Mouse (Mus musculus) common myeloid progenitor, adult 5-6 weeks (primary cell): ENCODE measurements around the gene Hspa1b. TPM values are rescaled to one million over a fixed set of nuclear protein-coding genes. Genes with fewer than 3 reads are reported as not detected.
"Not testable (repeated sequence)": the region's sequence is repeated elsewhere in the genome, so short reads cannot be mapped to it uniquely, and the experiment has no call there.

Source experiments
- ATAC-seq: replicated peaks from 2 replicates; pipeline ENCODE4 v1.8.0; 2016; ENCODE audit warnings: low read depth, mild to moderate bottlenecking, moderate TSS enrichment, inconsistent platforms; ENCODE audit not compliant: poor library complexity, severe bottlenecking
- total RNA-seq: library from RNA; stranded (forward); fragments of 200-1000, 187-1606 nt; gene quantifications from 2 replicates; pipeline ENCODE4 v1.2.3, GENCODE M21; 2017

Hspa1b gene
- total RNA-seq, 1 experiment from 2014 or later = 79.3 TPM

GRCm38 (mm10) chr17:34957966-34958365, 1.1 kb downstream of the Hspa1b start:
- not testable (repeated sequence) for ATAC-seq

- ATAC-seq = not testable (repeated sequence)
These were observed 1.7 kb downstream of the Hspa1b start for GRCm38 (mm10) chr17:34957291-34957690.

GRCm38 (mm10) chr17:34956340-34956739, 2.7 kb downstream of the Hspa1b start:
- ATAC-seq = no peak

GRCm38 (mm10) chr17:34955884-34956283, 3.2 kb downstream of the Hspa1b start:
- ATAC-seq = no peak

GRCm38 (mm10) chr17:34954831-34955230, 4.2 kb downstream of the Hspa1b start:
- ATAC-seq = no peak

- ATAC-seq = no peak
These were observed 5.1 kb downstream of the Hspa1b start for GRCm38 (mm10) chr17:34953904-34954303.

GRCm38 (mm10) chr17:34953258-34953657, 5.8 kb downstream of the Hspa1b start:
- no peak for ATAC-seq

- peak; percentile 81 for ATAC-seq
These were observed 6.5 kb downstream of the Hspa1b start for GRCm38 (mm10) chr17:34952378-34953040.

- ATAC-seq = no peak
These were observed 7.2 kb downstream of the Hspa1b start for GRCm38 (mm10) chr17:34951636-34952377.

GRCm38 (mm10) chr17:34950514-34951455, 8.3 kb downstream of the Hspa1b start:
- ATAC-seq = no peak

GRCm38 (mm10) chr17:34949553-34949969, 9.5 kb downstream of the Hspa1b start:
- no peak for ATAC-seq

- ATAC-seq = not testable (repeated sequence)
These were observed 10.1 kb downstream of the Hspa1b start for GRCm38 (mm10) chr17:34948721-34949552.

- no peak for ATAC-seq
These were observed 11.4 kb downstream of the Hspa1b start for GRCm38 (mm10) chr17:34947606-34948005.

GRCm38 (mm10) chr17:34946486-34947140, 12.4 kb downstream of the Hspa1b start:
- no peak for ATAC-seq

- ATAC-seq = no peak
These were observed 14.7 kb downstream of the Hspa1b start for GRCm38 (mm10) chr17:34944362-34944761.

- no peak for ATAC-seq
These were observed 15.8 kb downstream of the Hspa1b start for GRCm38 (mm10) chr17:34943128-34943815.

- peak; percentile 63 for ATAC-seq
These were observed 17.5 kb downstream of the Hspa1b start for GRCm38 (mm10) chr17:34941344-34942041.

GRCm38 (mm10) chr17:34937960-34938505, 21.0 kb downstream of the Hspa1b start:
- ATAC-seq = peak; percentile 24; the same call in 1 of the 2 replicates
